Mouse (Mus musculus) forebrain, embryonic 10.5 days (tissue): ENCODE data around the gene Gm49353. TPM values are rescaled to one million over a fixed set of nuclear protein-coding genes. Genes with fewer than 3 reads are reported as not detected.

Experiments
- DNase-seq: peaks from one replicate; pipeline ENCODE4 v3.0.0-alpha.2; 2017; ENCODE audit warnings: low spot score; ENCODE audit errors: extremely low spot score
- H3K27ac ChIP-seq: fragments of 300-500 bp; sonication (generic); 2 replicates; pipeline ENCODE4 v1.5.1; 2016; ENCODE audit warnings: mild to moderate bottlenecking
- H3K27me3 ChIP-seq: fragments of 300-500 bp; sonication (generic); 2 replicates; pipeline ENCODE4 v1.6.1; 2016; ENCODE audit warnings: mild to moderate bottlenecking; ENCODE audit not compliant: poor library complexity, severe bottlenecking
- H3K36me3 ChIP-seq: fragments of 300-500 bp; sonication (generic); replicated peaks from 2 replicates; pipeline ENCODE4 v1.6.1; 2016; ENCODE audit warnings: mild to moderate bottlenecking, moderate library complexity
- H3K4me1 ChIP-seq: fragments of 300-500 bp; sonication (generic); 2 replicates; pipeline ENCODE4 v1.6.1; 2016
- H3K4me3 ChIP-seq: fragments of 300-500 bp; sonication (generic); 2 replicates; pipeline ENCODE4 v1.5.1; 2016; ENCODE audit warnings: mild to moderate bottlenecking, moderate library complexity
- H3K9me3 ChIP-seq: fragments of 300-500 bp; sonication (generic); 2 replicates; pipeline ENCODE4 v1.6.1; 2016; ENCODE audit warnings: mild to moderate bottlenecking, moderate library complexity
- WGBS: fragments of 180-500 bp; shearing (Covaris S2); methylation state at CpG from one replicate; pipeline ENCODE4 v1.1.7; 2016; 5-methylcytosine and 5-hydroxymethylcytosine counted together
- polyA plus RNA-seq: library from polyadenylated mRNA; unstranded; fragments of >200 nt; fragmentation: Nextera tagmentation; extraction: Ambion mirVana; gene quantifications from 2 replicates; pipeline ENCODE4 v1.2.1, GENCODE M21; 2016

The Gm49353 gene
- 0.39 and 1.0 TPM in 2 replicates for polyA plus RNA-seq

DNA sequence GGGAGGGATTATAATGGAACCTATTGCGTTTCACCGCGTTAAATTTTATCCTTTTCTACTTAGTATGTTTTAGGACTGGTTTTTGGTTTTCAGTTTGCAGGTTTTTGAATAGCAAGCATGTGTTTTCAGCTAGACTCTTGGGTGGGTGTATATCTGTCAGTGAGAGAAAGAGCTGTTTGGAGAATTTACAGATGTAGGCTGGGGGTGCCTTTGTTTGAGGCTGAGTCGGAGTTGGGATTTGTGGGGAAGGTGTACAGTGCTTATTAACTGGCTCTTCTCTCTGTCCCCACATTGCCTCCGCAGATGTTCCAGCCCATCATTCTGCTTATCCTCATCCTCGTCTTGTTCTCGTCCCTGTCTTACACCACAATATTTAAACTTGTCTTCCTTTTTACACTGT, at the start of gene Gm49353:
Gene Gm49353, plus strand, starts transcription at position 313 of the 400 bp plus-strand sequence.
- no peak within 1 kb of the TSS for H3K27ac ChIP-seq
- no peaks in the 10 kb centered on the region for H3K27me3 ChIP-seq
- no peaks in the 10 kb centered on the region for H3K4me1 ChIP-seq
- H3K4me3 ChIP-seq: no peak within 1 kb of the TSS
- 95% methylated on average over 7 of the region's 7 CpGs for WGBS
- DNase-seq: no peak
- H3K9me3 ChIP-seq: peaks cover 13% of the 10 kb centered on the region
- peaks cover 70% of the 10 kb centered on the region for H3K36me3 ChIP-seq

- Histone ChIP-seq H3K27me3 (no peaks in the 10 kb centered on the region), H3K9me3 (no peaks in the 10 kb centered on the region), H3K4me1 (no peaks in the 10 kb centered on the region), H3K27ac (no peak overlapping the region), H3K4me3 (no peak overlapping the region), H3K36me3 (peaks cover 80% of the 10 kb centered on the region)
- DNase-seq: no peak
- WGBS: 98% methylated on average over 3 of the region's 3 CpGs
Measured at GRCm38 (mm10) chr10:29155304-29155703, 43.5 kb upstream of the Gm49353 start.

GRCm38 (mm10) chr10:29161664-29162063, 37.1 kb upstream of the Gm49353 start:
- no peak overlapping the region for H3K4me3 ChIP-seq
- H3K27me3 ChIP-seq: no peaks in the 10 kb centered on the region
- H3K4me1 ChIP-seq: no peaks in the 10 kb centered on the region
- H3K27ac ChIP-seq: no peak overlapping the region
- peaks cover 68% of the 10 kb centered on the region for H3K36me3 ChIP-seq
- H3K9me3 ChIP-seq: no peaks in the 10 kb centered on the region
- WGBS: 92% methylated on average over 2 of the region's 2 CpGs
- DNase-seq: no peak

- peaks cover 67% of the 10 kb centered on the region for H3K36me3 ChIP-seq
- no peak for DNase-seq
- H3K4me1 ChIP-seq: peaks cover 9% of the 10 kb centered on the region; the same call in 1 of the 2 replicates
- H3K27me3 ChIP-seq: no peaks in the 10 kb centered on the region
- H3K9me3 ChIP-seq: peaks cover 14% of the 10 kb centered on the region
- H3K27ac ChIP-seq: no peak overlapping the region
- WGBS: 90% methylated on average over 2 of the region's 2 CpGs
- H3K4me3 ChIP-seq: no peak overlapping the region
Measured at GRCm38 (mm10) chr10:29173778-29174177, 25.0 kb upstream of the Gm49353 start.

- Histone ChIP-seq H3K9me3 (peaks cover 12% of the 10 kb centered on the region), H3K4me3 (no peak overlapping the region), H3K27ac (no peak overlapping the region), H3K4me1 (peaks cover 9% of the 10 kb centered on the region; the same call in 1 of the 2 replicates), H3K27me3 (no peaks in the 10 kb centered on the region), H3K36me3 (peaks cover 52% of the 10 kb centered on the region)
- no peak for DNase-seq
- WGBS: 84% methylated on average over 3 of the region's 3 CpGs
Measured at GRCm38 (mm10) chr10:29175656-29176055, 23.1 kb upstream of the Gm49353 start.

DNA sequence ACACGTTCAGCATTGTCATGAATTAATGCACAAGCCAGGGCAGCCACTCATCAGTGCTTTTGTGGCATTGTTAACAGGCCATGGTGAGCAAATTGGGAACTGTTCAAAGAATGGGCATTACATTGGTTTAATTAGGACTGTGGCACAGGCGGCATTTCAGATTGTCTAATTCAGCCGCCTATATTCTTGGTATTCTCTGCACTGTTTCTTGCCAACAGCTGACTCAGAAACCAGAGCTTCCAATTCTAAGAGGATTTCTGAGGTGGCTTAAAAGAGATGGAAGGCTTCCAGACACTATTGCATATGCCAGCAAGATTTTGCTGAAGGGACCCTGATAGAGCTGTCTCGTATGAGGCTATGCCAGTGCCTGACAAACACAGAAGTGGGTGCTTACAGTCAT, 21.9 kb upstream of the Gm49353 start:
- peaks cover 15% of the 10 kb centered on the region; the same call in 1 of the 2 replicates for H3K4me1 ChIP-seq
- H3K27me3 ChIP-seq: no peaks in the 10 kb centered on the region
- H3K36me3 ChIP-seq: peaks cover 50% of the 10 kb centered on the region
- 0 out of 2 replicates have a peak, but pooled peaks cover under 1% of the 10 kb centered on the region for H3K9me3 ChIP-seq
- H3K4me3 ChIP-seq: no peak overlapping the region
- no peak overlapping the region for H3K27ac ChIP-seq
- WGBS: 83% methylated on average over 4 of the region's 4 CpGs
- no peak for DNase-seq

DNA sequence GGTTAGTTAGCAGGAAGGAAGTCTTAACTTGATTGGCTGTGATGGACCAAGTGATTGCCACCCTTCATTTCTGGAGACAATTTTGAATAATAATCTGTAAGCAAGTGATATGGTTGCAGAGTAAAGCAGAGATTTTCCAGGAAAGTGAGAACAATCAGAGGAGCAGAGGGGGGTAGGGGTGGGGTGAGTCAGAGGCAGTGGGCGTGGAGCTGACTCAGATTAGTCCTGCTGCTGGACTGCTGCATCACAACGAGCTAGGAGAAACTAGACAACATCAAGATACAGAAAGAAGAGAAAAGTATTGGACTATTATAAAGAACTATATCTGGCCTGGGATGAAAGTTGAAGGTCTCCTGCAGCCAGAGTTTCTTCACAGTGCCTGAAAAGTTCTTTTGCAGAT, 20.8 kb upstream of the Gm49353 start:
- DNase-seq: no peak
- Histone ChIP-seq H3K9me3 (no peaks in the 10 kb centered on the region), H3K4me1 (peaks cover 15% of the 10 kb centered on the region; the same call in 1 of the 2 replicates), H3K27me3 (no peaks in the 10 kb centered on the region), H3K4me3 (no peak overlapping the region), H3K36me3 (peaks cover 51% of the 10 kb centered on the region), H3K27ac (no peak overlapping the region)
- WGBS: 36% methylated on average over 2 of the region's 2 CpGs

- Histone ChIP-seq H3K27me3 (no peaks in the 10 kb centered on the region), H3K4me1 (peaks cover 15% of the 10 kb centered on the region; the same call in 1 of the 2 replicates), H3K36me3 (peaks cover 52% of the 10 kb centered on the region), H3K4me3 (no peak overlapping the region), H3K27ac (no peak overlapping the region), H3K9me3 (no peaks in the 10 kb centered on the region)
- 89% methylated on average over 3 of the region's 3 CpGs for WGBS
- no peak for DNase-seq
Measured at GRCm38 (mm10) chr10:29180210-29180609, 18.5 kb upstream of the Gm49353 start.

DNA sequence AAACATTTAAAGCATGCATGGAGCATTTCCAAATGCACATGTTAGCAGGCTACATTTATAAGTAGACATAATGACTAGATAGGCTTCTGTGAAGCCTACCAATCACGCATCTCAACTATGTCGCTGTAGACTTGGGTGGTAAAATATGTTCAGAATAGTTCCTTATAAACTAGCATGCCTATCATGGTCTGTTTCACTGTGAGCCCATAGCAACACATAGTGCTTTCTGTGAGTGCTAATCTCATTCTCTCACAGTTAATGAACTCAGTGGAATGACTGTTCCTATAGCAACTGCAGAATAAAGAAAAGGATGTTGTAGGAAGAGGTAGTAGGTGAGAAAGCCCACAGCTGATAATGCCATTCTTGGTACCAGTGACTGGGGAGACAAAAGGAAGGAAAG, 17.7 kb upstream of the Gm49353 start:
- Histone ChIP-seq H3K4me1 (peaks cover 15% of the 10 kb centered on the region; the same call in 1 of the 2 replicates), H3K4me3 (no peak overlapping the region), H3K36me3 (peaks cover 44% of the 10 kb centered on the region), H3K27ac (no peak overlapping the region), H3K27me3 (no peaks in the 10 kb centered on the region), H3K9me3 (no peaks in the 10 kb centered on the region)
- 79% methylated on average over 2 of the region's 2 CpGs for WGBS
- no peak for DNase-seq

GRCm38 (mm10) chr10:29193769-29194168, 5.0 kb upstream of the Gm49353 start:
- peaks cover 13% of the 10 kb centered on the region for H3K9me3 ChIP-seq
- no peak overlapping the region for H3K27ac ChIP-seq
- H3K4me1 ChIP-seq: no peaks in the 10 kb centered on the region
- H3K4me3 ChIP-seq: no peak overlapping the region
- H3K27me3 ChIP-seq: no peaks in the 10 kb centered on the region
- peaks cover 59% of the 10 kb centered on the region for H3K36me3 ChIP-seq
- DNase-seq: no peak

DNA sequence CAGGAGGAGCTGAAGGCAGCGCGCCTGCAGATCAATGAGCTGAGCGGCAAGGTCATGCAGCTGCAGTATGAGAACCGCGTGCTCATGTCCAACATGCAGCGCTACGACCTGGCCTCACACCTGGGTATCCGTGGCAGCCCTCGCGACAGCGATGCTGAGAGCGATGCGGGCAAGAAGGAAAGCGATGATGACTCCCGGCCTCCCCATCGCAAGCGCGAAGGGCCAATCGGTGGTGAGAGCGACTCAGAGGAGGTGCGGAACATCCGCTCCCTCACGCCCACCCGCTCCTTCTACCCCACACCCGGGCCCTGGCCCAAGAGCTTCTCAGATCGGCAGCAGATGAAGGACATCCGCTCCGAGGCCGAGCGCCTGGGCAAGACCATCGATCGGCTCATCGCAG, 1.9 kb upstream of the Gm49353 start:
- peaks cover 68% of the 10 kb centered on the region for H3K36me3 ChIP-seq
- H3K27ac ChIP-seq: no peak overlapping the region
- WGBS: 97% methylated on average over 33 of the region's 33 CpGs
- peaks cover 13% of the 10 kb centered on the region for H3K9me3 ChIP-seq
- no peaks in the 10 kb centered on the region for H3K4me1 ChIP-seq
- H3K4me3 ChIP-seq: no peak overlapping the region
- no peak for DNase-seq
- H3K27me3 ChIP-seq: no peaks in the 10 kb centered on the region

- 79% methylated on average over 3 of the region's 3 CpGs for WGBS
- peaks cover 61% of the 10 kb centered on the region for H3K36me3 ChIP-seq
- DNase-seq: no peak
Measured at GRCm38 (mm10) chr10:29199835-29200234, 1.1 kb downstream of the Gm49353 start.

DNA sequence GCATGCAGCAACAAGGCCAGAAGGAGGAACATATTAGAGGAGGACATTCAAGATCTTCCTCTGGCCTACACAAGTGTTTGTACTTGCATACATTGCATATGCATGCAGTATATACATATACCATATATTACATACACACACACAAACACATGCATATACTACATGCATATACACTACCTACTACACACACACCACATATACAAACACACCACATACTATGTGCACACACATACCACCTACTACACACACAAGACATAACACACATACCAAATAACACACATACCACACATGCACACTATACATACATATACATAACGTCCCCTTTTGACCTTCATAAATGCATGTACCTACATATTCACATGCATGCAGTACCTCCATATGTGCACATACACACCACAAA, 1.9 kb downstream of the Gm49353 start:
- Histone ChIP-seq H3K27me3 (no peaks in the 10 kb centered on the region), H3K36me3 (peaks cover 54% of the 10 kb centered on the region), H3K27ac (no peak overlapping the region), H3K9me3 (peaks cover 13% of the 10 kb centered on the region), H3K4me1 (no peaks in the 10 kb centered on the region), H3K4me3 (no peak overlapping the region)
- WGBS: 89% methylated on average over 1 of the region's 1 CpGs
- DNase-seq: no peak

More at GRCm38 (mm10) chr10:29199835-29200234, 1.1 kb downstream of the Gm49353 start:
- Histone ChIP-seq H3K27me3 (no peaks in the 10 kb centered on the region), H3K9me3 (peaks cover 13% of the 10 kb centered on the region), H3K4me1 (no peaks in the 10 kb centered on the region), H3K4me3 (no peak overlapping the region), H3K27ac (no peak overlapping the region)

DNA sequence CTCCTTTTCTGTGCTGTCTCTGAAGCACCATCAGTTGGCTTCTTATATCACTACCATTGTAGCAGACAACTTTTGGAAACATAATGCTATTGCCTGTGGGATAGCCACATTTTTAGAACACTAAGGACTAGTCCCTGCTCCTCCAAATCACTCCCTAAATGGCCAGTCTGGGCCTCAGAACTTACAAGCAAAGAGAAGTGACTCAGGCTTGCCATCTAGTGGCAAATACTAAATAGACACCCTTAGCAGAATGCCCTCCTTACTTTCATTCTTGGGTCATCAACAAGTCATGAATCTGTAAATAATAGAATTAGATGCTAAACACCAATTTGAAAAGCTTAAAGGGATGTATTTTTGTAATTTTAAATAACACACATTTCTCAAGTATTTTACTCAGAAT, 8.0 kb downstream of the Gm49353 start:
- H3K36me3 ChIP-seq: peaks cover 2% of the 10 kb centered on the region; the same call in 1 of the 2 replicates
- peaks cover 13% of the 10 kb centered on the region for H3K4me1 ChIP-seq
- no peak overlapping the region for H3K4me3 ChIP-seq
- DNase-seq: no peak
- no peak overlapping the region for H3K27ac ChIP-seq
- H3K27me3 ChIP-seq: no peaks in the 10 kb centered on the region
- H3K9me3 ChIP-seq: no peaks in the 10 kb centered on the region
